Mouse (Mus musculus): ENCODE measurements around the gene Ly6g5c.

Gene Ly6g5c

GRCm38 (mm10) chr17:35135591-35136320 lies 27.7 kb downstream of the Ly6g5c start:
- intact Hi-C loops (cut with DNase I), result no loop called here

GRCm38 (mm10) chr17:35139269-35139668 lies 31.2 kb downstream of the Ly6g5c start:
- intact Hi-C loops (cut with DNase I), result no loop called here

- intact Hi-C loops (cut with DNase I), result no loop called here
Measured at GRCm38 (mm10) chr17:35140490-35140996, 32.5 kb downstream of the Ly6g5c start.

GRCm38 (mm10) chr17:35141971-35142370 lies 33.9 kb downstream of the Ly6g5c start:
- intact Hi-C loops (cut with DNase I), result no loop called here

GRCm38 (mm10) chr17:35146139-35146538 lies 38.1 kb downstream of the Ly6g5c start:
- intact Hi-C loops (cut with DNase I), result no loop called here

GRCm38 (mm10) chr17:35147348-35147747 lies 39.3 kb downstream of the Ly6g5c start:
- intact Hi-C loops (cut with DNase I), result no loop called here

GRCm38 (mm10) chr17:35147922-35148639 lies 40.0 kb downstream of the Ly6g5c start:
- intact Hi-C loops (cut with DNase I), result no loop called here

GRCm38 (mm10) chr17:35152121-35152520 lies 44.0 kb downstream of the Ly6g5c start:
- intact Hi-C loops (cut with DNase I), result no loop called here

- intact Hi-C loops (cut with DNase I), result no loop called here
Measured at GRCm38 (mm10) chr17:35153077-35153476, 45.0 kb downstream of the Ly6g5c start.

- intact Hi-C loops (cut with DNase I), result no loop called here
Measured at GRCm38 (mm10) chr17:35153931-35154330, 45.9 kb downstream of the Ly6g5c start.

- intact Hi-C loops (cut with DNase I), result no loop called here
Measured at GRCm38 (mm10) chr17:35154616-35155015, 46.5 kb downstream of the Ly6g5c start.

- intact Hi-C loops (cut with DNase I), result no loop called here
Measured at GRCm38 (mm10) chr17:35155451-35155850, 47.4 kb downstream of the Ly6g5c start.

- intact Hi-C loops (cut with DNase I), result no loop called here
Measured at GRCm38 (mm10) chr17:35156461-35157200, 48.6 kb downstream of the Ly6g5c start.

- intact Hi-C loops (cut with DNase I), result no loop called here
Measured at GRCm38 (mm10) chr17:35157254-35157653, 49.2 kb downstream of the Ly6g5c start.

- intact Hi-C loops (cut with DNase I), result no loop called here
Measured at GRCm38 (mm10) chr17:35157661-35158175, 49.6 kb downstream of the Ly6g5c start.

GRCm38 (mm10) chr17:35158850-35159593 lies 50.9 kb downstream of the Ly6g5c start:
- intact Hi-C loops (cut with DNase I), result no loop called here

- intact Hi-C loops (cut with DNase I), result no loop called here
Measured at GRCm38 (mm10) chr17:35159638-35160037, 51.6 kb downstream of the Ly6g5c start.

- intact Hi-C loops (cut with DNase I), result no loop called here
Measured at GRCm38 (mm10) chr17:35161421-35161820, 53.3 kb downstream of the Ly6g5c start.

All from adrenal gland (tissue).